Mouse (Mus musculus) heart, embryonic 10.5 days (tissue): ENCODE measurements around the gene Bbs1. TPM values are rescaled to one million over a fixed set of nuclear protein-coding genes. Genes with fewer than 3 reads are reported as not detected.

Experiments used
- DNase-seq: peaks from one replicate; pipeline ENCODE4 v3.0.0-alpha.2; 2017; ENCODE audit warnings: low spot score
- H3K27ac ChIP-seq: fragments of 300-500 bp; sonication (generic); 2 replicates; pipeline ENCODE4 v1.5.1; 2016; ENCODE audit warnings: mild to moderate bottlenecking
- H3K27me3 ChIP-seq: fragments of 300-500 bp; sonication (generic); 2 replicates; pipeline ENCODE4 v1.6.1; 2016; ENCODE audit warnings: mild to moderate bottlenecking; ENCODE audit not compliant: poor library complexity, insufficient read depth, severe bottlenecking
- H3K36me3 ChIP-seq: fragments of 300-500 bp; sonication (generic); 2 replicates; pipeline ENCODE4 v1.6.1; 2016; ENCODE audit warnings: mild to moderate bottlenecking, moderate library complexity
- H3K4me1 ChIP-seq: fragments of 300-500 bp; sonication (generic); 2 replicates; pipeline ENCODE4 v1.6.1; 2016; ENCODE audit warnings: mild to moderate bottlenecking
- H3K4me3 ChIP-seq: fragments of 300-500 bp; sonication (generic); 2 replicates; pipeline ENCODE4 v1.5.1; 2016; ENCODE audit warnings: mild to moderate bottlenecking, moderate library complexity
- H3K9me3 ChIP-seq: fragments of 300-500 bp; sonication (generic); 2 replicates; pipeline ENCODE4 v1.6.1; 2016; ENCODE audit warnings: mild to moderate bottlenecking, moderate library complexity
- WGBS: fragments of 180-500 bp; shearing (Covaris S2); methylation state at CpG from one replicate; pipeline ENCODE4 v1.1.7; 2016; 5-methylcytosine and 5-hydroxymethylcytosine counted together
- polyA plus RNA-seq: library from polyadenylated mRNA; unstranded; fragments of >200 nt; fragmentation: Nextera tagmentation; extraction: Ambion mirVana; gene quantifications from 2 replicates; pipeline ENCODE4 v1.2.1, GENCODE M21; 2016

The Bbs1 gene
- polyA plus RNA-seq, 1 experiment from 2014 or later: 3.1 TPM

DNA sequence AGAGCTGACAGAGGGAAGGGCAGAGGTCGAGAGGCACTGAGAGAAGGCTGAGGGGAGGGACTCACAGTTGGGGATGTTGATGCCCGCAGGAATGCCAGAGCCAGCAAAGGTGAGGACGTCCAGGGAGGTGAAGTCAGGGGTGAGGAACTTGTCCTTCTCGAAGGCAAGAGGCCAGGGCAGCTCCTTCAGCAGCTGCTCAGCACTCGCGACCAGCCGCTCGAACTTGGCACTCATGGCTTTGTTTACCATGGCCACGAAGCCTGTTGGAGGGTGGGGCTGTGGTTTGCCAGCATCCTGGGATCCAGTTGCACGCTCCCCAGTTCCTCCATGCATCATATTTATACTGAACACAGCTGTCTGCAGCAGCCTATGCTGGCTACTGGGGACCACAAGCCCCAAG lies 10.4 kb upstream of the Bbs1 start:
- H3K36me3 ChIP-seq: peaks cover 98% of the 10 kb centered on the region
- no peaks in the 10 kb centered on the region for H3K27me3 ChIP-seq
- no peak for DNase-seq
- no peak overlapping the region for H3K27ac ChIP-seq
- H3K4me1 ChIP-seq: no peaks in the 10 kb centered on the region
- no peak overlapping the region for H3K4me3 ChIP-seq
- WGBS: 88% methylated on average over 10 of the region's 10 CpGs
- H3K9me3 ChIP-seq: no peaks in the 10 kb centered on the region

DNA sequence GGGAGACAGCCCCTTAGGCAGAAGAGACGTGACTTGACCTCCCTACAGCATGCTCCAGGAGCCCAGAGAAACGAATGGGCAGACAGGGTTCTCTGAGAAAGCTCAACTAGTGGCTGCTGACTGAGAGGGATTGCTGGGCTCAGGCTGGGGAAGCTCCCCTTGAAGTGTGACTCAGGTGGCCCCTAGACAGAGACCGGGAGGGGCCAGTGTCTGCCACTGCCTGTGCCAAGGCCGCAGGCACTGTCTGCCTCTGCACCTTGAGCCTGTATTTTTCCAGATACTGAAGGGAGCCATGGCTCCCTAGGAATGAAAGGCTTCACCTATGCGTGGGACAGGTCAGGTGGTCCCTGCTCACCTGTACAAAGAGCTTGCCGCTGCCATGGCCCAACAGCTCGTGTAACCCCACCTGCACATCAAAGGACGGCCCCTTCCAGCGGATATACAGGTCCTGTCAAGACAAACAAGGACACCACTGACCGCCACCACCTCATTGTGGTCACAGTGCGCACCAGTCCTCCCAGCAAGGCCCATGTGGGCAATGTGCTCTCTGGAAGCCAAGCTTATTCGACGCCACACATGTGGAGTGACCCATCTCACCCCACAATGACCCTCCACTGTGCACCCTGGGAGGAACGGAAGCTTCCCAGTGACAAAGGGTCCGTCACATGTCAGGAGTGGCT lies 9.6 kb upstream of the Bbs1 start:
- Histone ChIP-seq H3K27me3 (no peaks in the 10 kb centered on the region), H3K27ac (no peak overlapping the region), H3K36me3 (peaks cover 98% of the 10 kb centered on the region), H3K4me3 (no peak overlapping the region), H3K9me3 (no peaks in the 10 kb centered on the region), H3K4me1 (no peaks in the 10 kb centered on the region)
- no peak for DNase-seq
- WGBS: 89% methylated on average over 15 of the region's 15 CpGs

DNA sequence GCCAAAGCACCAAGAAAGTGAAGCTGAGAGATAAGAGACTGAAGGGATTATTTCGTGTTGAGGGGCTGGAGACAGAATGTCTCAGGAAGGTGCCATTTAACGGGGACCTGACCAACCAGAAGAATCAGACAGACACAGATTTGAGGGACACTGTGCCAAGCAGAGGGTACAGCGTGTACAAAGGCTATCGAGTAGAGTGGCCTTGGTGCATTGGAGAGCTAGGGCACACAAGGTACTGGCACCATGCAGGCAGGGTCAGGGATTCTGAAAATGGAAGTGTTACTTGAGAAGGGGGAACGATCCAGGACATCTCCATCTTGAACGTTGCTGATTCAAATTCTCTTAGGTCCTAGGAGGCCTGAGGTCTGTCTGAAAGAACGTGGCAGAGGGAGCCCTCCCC lies 2.9 kb upstream of the Bbs1 start:
- Histone ChIP-seq H3K27me3 (no peaks in the 10 kb centered on the region), H3K36me3 (peaks cover 68% of the 10 kb centered on the region), H3K4me3 (no peak overlapping the region), H3K4me1 (0 out of 2 replicates have a peak, but pooled peaks cover 3% of the 10 kb centered on the region), H3K9me3 (no peaks in the 10 kb centered on the region), H3K27ac (no peak overlapping the region)
- no peak for DNase-seq
- WGBS: 85% methylated on average over 7 of the region's 7 CpGs

DNA sequence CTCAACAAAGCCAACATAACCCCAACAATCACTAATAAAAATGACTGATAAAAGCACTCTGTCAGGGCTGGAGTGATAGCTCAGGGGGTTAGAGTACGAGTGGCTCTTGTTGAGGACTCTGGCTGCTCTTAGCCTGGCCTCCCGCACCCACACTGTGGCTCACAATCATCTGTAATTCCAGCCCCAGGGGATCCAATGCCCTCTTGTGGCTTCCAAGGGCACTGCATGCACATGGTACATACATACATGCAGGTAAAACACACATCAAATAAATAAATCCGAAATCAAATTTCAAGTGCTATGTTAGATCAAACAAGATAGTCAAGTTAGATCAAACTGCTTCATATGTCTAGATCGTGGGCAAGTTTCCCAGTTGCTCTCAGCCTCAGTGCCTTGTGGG lies 1.7 kb upstream of the Bbs1 start:
- Histone ChIP-seq H3K4me3 (no peak overlapping the region), H3K27me3 (no peaks in the 10 kb centered on the region), H3K36me3 (peaks cover 58% of the 10 kb centered on the region), H3K9me3 (no peaks in the 10 kb centered on the region), H3K4me1 (0 out of 2 replicates have a peak, but pooled peaks cover 3% of the 10 kb centered on the region), H3K27ac (no peak overlapping the region)
- 83% methylated on average over 4 of the region's 4 CpGs for WGBS
- no peak for DNase-seq

DNA sequence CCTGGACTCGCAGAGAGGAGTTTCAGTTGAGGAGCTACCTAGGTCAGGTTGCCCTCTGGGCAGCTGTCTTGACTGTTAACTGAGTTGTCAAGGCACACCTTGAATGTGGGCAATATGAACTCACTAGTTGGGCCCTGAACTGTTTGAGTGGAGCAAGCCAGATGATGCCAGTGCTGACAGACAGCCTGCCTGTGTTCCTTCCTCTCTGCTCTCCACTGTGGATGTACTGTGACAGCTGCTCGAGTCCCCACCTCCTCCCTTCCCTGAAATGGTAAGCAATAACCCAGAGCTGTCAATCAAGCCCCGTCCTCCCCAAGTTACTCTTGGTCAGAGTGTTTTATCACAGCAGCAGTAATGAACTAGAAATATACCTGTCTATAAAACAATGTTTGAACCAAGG lies 6.5 kb downstream of the Bbs1 start:
- 71% methylated on average over 3 of the region's 3 CpGs for WGBS

DNA sequence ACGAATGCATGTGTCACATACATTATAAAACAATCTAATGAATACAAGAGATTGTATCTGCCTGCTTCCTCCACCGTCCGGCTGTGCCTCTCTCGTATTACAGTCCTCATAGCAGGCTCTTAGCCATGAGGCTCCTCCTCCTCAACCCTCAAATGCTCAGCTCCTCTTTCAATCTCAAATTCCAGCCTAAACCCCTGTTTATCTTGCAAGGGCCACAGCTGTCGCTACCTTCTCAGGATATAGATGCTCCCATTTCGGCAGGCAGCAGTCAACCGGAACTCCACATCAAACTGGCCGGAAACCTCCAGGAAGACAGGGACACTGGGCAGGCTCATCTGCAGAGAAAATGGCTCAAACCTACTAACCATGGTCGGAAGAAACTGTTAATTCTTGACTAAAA lies 7.5 kb downstream of the Bbs1 start:
- no peak for DNase-seq
- H3K27ac ChIP-seq: no peak overlapping the region
- H3K9me3 ChIP-seq: no peaks in the 10 kb centered on the region
- no peak overlapping the region for H3K4me3 ChIP-seq
- 0 out of 2 replicates have a peak, but pooled peaks cover 15% of the 10 kb centered on the region for H3K27me3 ChIP-seq
- WGBS: 68% methylated on average over 9 of the region's 9 CpGs
- peaks cover 8% of the 10 kb centered on the region; the same call in 1 of the 2 replicates for H3K4me1 ChIP-seq
- H3K36me3 ChIP-seq: peaks cover 6% of the 10 kb centered on the region; the same call in 1 of the 2 replicates

More for the DNA sequence above, 6.5 kb downstream of the Bbs1 start:
- Histone ChIP-seq H3K27ac (no peak overlapping the region), H3K27me3 (0 out of 2 replicates have a peak, but pooled peaks cover 13% of the 10 kb centered on the region), H3K9me3 (no peaks in the 10 kb centered on the region), H3K4me1 (peaks cover 8% of the 10 kb centered on the region; the same call in 1 of the 2 replicates), H3K4me3 (no peak overlapping the region), H3K36me3 (peaks cover 6% of the 10 kb centered on the region; the same call in 1 of the 2 replicates)
- no peak for DNase-seq

DNA sequence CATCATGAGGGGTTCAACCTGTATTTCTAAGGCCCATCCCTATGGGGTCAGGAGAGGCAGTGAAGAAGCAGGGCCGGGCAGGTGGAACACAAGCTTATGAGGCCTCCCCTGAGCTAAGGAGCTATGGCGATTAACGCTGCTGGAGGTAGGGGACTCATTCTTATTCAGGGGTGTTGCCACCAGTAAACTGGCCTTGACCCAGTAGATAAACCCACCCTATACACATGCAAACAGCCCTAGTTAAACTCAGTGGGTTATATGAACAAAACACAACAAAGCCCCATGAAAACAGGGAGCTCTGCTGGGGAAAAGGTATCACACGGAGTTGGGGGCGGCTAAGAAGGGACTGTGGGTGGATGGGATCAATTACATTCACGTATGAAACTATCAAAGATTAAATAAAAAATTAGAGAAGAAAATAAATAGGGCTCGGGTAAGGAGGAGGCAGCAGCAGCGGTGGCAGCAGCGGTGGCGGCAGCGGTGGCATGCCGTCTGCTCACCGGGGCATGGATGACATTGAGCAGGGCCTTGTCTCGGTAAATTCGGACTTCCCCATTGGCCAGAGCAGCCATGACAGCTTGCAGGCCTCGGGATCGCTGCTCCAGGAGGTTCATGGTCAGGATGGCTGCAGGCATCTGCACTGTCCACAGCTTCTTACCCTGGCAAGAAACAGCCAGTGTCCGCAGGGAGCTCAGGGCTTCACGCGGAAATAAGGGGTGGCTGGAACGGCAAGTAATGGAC lies 9.5 kb downstream of the Bbs1 start:
- H3K27ac ChIP-seq: no peak overlapping the region
- peaks cover 5% of the 10 kb centered on the region; the same call in 1 of the 2 replicates for H3K36me3 ChIP-seq
- peaks cover 33% of the 10 kb centered on the region for H3K27me3 ChIP-seq
- 46% methylated on average over 21 of the region's 21 CpGs for WGBS
- peaks cover 8% of the 10 kb centered on the region; the same call in 1 of the 2 replicates for H3K4me1 ChIP-seq
- H3K4me3 ChIP-seq: no peak overlapping the region; the same call in 1 of the 2 replicates
- H3K9me3 ChIP-seq: no peaks in the 10 kb centered on the region
- no peak for DNase-seq

DNA sequence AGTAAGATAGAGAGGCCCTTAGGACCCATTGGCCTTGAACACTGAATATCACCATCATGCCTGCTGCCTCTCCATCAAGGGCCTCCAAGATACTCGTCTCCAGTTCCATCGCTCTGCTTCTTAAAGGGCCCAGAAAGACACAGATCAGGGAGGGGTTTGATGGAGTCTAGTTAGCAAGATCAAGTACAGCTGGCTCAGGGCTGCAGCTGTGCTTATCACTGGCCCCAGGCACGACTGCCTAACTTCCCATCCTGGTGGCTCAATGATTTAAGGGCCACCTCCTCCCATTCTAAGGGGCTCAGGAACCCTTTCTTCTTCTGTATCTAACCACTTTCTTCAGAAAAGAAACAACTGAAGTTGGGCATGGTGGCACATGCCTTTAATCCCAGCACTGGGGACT lies 14.6 kb downstream of the Bbs1 start:
- H3K4me3 ChIP-seq: no peak overlapping the region
- no peak overlapping the region for H3K27ac ChIP-seq
- no peak for DNase-seq
- H3K9me3 ChIP-seq: no peaks in the 10 kb centered on the region
- peaks cover 61% of the 10 kb centered on the region for H3K27me3 ChIP-seq
- WGBS: 68% methylated on average over 3 of the region's 3 CpGs
- peaks cover 5% of the 10 kb centered on the region; the same call in 1 of the 2 replicates for H3K36me3 ChIP-seq
- 0 out of 2 replicates have a peak, but pooled peaks cover 10% of the 10 kb centered on the region for H3K4me1 ChIP-seq

DNA sequence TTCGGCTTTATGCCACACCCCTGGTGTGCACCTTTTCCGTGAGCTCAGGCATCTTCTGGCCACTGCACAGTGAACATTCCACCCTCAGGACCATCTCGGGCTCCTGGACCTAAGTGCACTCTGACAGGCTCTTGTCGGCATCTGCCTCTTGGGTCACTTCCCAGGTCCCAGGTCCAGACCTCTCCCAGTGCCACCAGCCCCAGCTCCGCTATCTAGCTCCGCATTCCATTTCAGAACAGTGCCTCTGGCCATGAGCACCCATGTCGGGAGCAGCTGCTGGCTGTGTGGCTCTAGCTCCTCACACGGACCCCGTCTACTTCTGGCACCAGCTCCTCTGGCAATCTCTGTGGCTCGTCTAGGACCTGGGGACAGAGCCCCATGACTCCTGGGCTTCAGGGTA lies 16.6 kb downstream of the Bbs1 start:
- DNase-seq: no peak
- WGBS: 62% methylated on average over 10 of the region's 10 CpGs
- H3K4me1 ChIP-seq: 0 out of 2 replicates have a peak, but pooled peaks cover 8% of the 10 kb centered on the region

DNA sequence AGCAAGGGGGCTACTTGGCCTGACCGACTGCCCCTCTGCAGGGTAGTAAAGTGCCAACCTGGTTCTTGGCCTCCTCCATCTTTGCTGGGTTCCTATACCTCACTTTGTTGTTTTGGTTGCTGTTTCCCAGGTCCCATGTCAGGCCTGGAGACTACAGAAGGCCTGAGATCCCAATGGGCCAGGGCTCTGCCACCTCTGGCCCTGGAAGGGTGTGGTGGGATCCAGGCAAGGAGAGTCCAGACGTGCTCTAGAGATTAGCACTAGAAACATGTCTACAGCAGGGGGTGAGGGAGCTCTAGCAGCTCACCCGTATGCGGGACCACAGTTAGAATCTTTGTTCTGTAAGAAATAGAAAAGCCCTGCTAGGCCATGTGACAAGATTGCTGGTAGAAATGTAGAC lies 22.5 kb downstream of the Bbs1 start:
- Histone ChIP-seq H3K9me3 (no peaks in the 10 kb centered on the region), H3K4me1 (0 out of 2 replicates have a peak, but pooled peaks cover 6% of the 10 kb centered on the region), H3K27me3 (peaks cover 3% of the 10 kb centered on the region; the same call in 1 of the 2 replicates), H3K27ac (no peak overlapping the region), H3K36me3 (peaks cover 8% of the 10 kb centered on the region; the same call in 1 of the 2 replicates), H3K4me3 (no peak overlapping the region)
- no peak for DNase-seq
- 81% methylated on average over 4 of the region's 4 CpGs for WGBS

More for the DNA sequence above, 16.6 kb downstream of the Bbs1 start:
- Histone ChIP-seq H3K36me3 (peaks cover 5% of the 10 kb centered on the region; the same call in 1 of the 2 replicates), H3K27ac (no peak overlapping the region), H3K27me3 (peaks cover 52% of the 10 kb centered on the region), H3K9me3 (no peaks in the 10 kb centered on the region), H3K4me3 (no peak overlapping the region)

DNA sequence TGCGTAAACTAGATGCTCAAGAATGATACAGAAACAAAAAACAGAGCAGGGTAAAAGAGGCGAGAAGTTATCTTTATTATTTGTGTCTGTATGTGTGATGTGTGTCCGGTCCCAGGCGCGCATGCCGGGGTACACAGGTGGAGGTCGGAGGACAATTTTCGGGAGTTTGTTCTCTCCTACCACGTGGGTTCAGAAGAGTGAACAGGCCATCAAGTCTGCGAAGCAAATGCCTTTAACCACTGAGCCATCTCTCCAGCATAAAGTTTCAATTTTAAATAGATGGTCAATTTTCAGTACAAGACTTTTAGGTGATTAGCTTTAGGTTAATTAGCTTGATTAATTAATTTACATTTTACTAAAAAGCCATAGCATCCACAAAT lies 27.1 kb downstream of the Bbs1 start:
- 70% methylated on average over 10 of the region's 10 CpGs for WGBS

DNA sequence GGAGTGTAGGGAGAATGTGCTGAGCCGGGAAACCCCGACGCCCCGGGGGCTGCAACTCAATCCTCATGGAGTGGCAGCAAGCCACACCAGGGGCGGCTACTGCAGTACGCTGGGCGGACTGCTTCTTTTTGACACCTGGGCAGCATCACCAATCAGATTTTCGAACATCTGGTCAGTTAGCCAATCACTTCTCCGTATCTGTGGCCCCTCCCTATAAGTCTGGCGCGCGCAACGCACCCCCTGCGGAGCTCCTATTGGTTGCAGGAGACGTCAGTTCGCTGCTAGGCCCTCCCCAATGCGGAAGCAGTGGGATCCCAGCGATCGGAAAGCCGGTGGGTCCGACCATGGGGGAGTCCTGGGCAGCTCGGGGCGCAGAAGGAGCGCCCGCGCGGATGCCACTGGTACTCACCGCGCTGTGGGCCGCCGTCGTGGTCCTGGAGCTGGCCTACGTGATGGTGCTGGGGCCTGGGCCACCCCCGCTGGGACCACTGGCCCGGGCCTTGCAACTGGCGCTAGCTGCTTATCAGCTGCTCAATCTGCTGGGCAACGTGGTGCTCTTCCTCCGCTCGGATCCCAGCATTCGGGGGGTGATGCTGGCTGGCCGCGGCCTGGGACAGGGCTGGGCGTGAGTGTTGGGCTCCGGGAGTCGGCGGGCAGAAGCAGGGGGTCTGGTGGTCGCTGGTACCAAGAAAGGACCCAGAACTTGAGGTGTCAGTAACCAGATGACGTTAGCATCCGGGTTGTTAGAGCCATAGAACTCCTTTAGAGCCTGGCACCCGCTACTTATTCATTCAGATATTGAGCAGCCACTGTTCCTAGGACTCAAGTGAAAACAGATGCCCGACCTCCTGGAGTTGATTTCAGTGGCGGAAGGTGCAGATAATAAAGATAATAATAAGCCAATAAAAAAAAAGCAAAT lies 27.8 kb downstream of the Bbs1 start, which contains the start of gene Zdhhc24:
Zdhhc24 (plus strand) TSS at position 264 of the 919 bp plus-strand sequence.
- DNase-seq: peak; percentile 98
- WGBS: under 1% methylated on average over 52 of the region's 52 CpGs
- peaks cover 30% of the 10 kb centered on the region for H3K4me1 ChIP-seq
- H3K9me3 ChIP-seq: no peaks in the 10 kb centered on the region
- H3K27me3 ChIP-seq: peaks cover 3% of the 10 kb centered on the region; the same call in 1 of the 2 replicates
- peak within 1 kb of the TSS; percentile 95 for H3K4me3 ChIP-seq
- H3K27ac ChIP-seq: peak within 1 kb of the TSS; percentile 87
- H3K36me3 ChIP-seq: peaks cover 8% of the 10 kb centered on the region; the same call in 1 of the 2 replicates

More for the DNA sequence above, 27.1 kb downstream of the Bbs1 start:
- DNase-seq: no peak
- Histone ChIP-seq H3K36me3 (peaks cover 8% of the 10 kb centered on the region; the same call in 1 of the 2 replicates), H3K27me3 (peaks cover 3% of the 10 kb centered on the region; the same call in 1 of the 2 replicates), H3K4me3 (peak overlapping the region; percentile 95), H3K9me3 (no peaks in the 10 kb centered on the region), H3K27ac (no peak overlapping the region), H3K4me1 (peaks cover 30% of the 10 kb centered on the region)
